ENCODE assay signal across 8 mouse cellular contexts in genomic region chr7:97756967-97757881, GRCm38 (mm10). TPM values are rescaled to one million over a fixed set of nuclear protein-coding genes. Genes with fewer than 3 reads are reported as not detected.
DNase-seq lines count a peak whose midpoint lies in the region; ATAC-seq and TF ChIP-seq lines count a peak whose summit lies in the region.

No protein-coding gene starts in this region.

- 0 out of 2 replicates have a peak overlapping the region, but pooled peaks have one; percentile 0 for H3K9ac ChIP-seq in ES-Bruce4 (ENCODE audit: low read depth, poor library complexity, severe bottlenecking)
- H3K9ac ChIP-seq in forebrain, embryonic 12.5 days: no peak overlapping the region

- no peak overlapping the region for H3K4me3 ChIP-seq in ES-Bruce4 (ENCODE audit: low read depth, low read length)
- H3K4me3 ChIP-seq in forebrain, embryonic 12.5 days (replicated peaks): no peak overlapping the region
- H3K4me3 ChIP-seq in gastrocnemius, adult 2 months: no peak overlapping the region

- TF ChIP-seq POLR2A in ES-Bruce4 (IDR thresholded peaks at IDR 0.05; ENCODE audit: insufficient read depth, low read length): no peak

- peak overlapping the region; percentile 36 for H3K4me2 ChIP-seq in forebrain, embryonic 12.5 days

- peaks cover 9% of the 10 kb centered on the region for H3K4me1 ChIP-seq in ES-Bruce4 (ENCODE audit: control insufficient read depth, insufficient read depth, low read length)
- H3K4me1 ChIP-seq in forebrain, embryonic 12.5 days: peaks cover 11% of the 10 kb centered on the region

- peak; percentile 67 for DNase-seq in adrenal gland, postnatal 14 days
- no peak for DNase-seq in adrenal gland, adult 8-10 months
- DNase-seq in mesoderm, embryonic 11.5 days (ENCODE audit: low read depth, low spot score): peak; percentile 55
- DNase-seq in lung, postnatal 4 days: no peak
- DNase-seq in gastrocnemius, adult 2 months: no peak

- intact Hi-C loops in gastrocnemius, adult 2 months (cut with DNase I): no loop called here

- peak; percentile 85 for ATAC-seq in forebrain, embryonic 12.5 days (ENCODE audit: low FRiP score)
- ATAC-seq in activated CD4-positive, CD25-positive, alpha-beta regulatory T cell, adult 4 months: no peak

- TF ChIP-seq CTCF in ES-Bruce4 (IDR thresholded peaks at IDR 0.05; ENCODE audit: low read depth, low read length): no peak
- TF ChIP-seq CTCF in gastrocnemius, adult 2 months (IDR thresholded peaks at IDR 0.05): no peak

- 0 out of 2 replicates have a peak, but pooled peaks have one; percentile 18 for TF ChIP-seq EP300 in ES-Bruce4 (IDR thresholded peaks at IDR 0.05; ENCODE audit: insufficient read depth, low read depth, low read length)

- H3K36me3 ChIP-seq in ES-Bruce4 (ENCODE audit: control insufficient read depth, insufficient read depth, low read length, poor library complexity, severe bottlenecking): no peaks in the 10 kb centered on the region
- no peaks in the 10 kb centered on the region for H3K36me3 ChIP-seq in forebrain, embryonic 12.5 days (replicated peaks)

- peak overlapping the region; percentile 85 for H3K27ac ChIP-seq in ES-Bruce4 (ENCODE audit: insufficient read depth, low read length)
- peak overlapping the region; percentile 62 for H3K27ac ChIP-seq in forebrain, embryonic 12.5 days
- no peak overlapping the region for H3K27ac ChIP-seq in gastrocnemius, adult 2 months

- no peaks in the 10 kb centered on the region for H3K9me3 ChIP-seq in ES-Bruce4 (replicated peaks; ENCODE audit: control insufficient read depth, insufficient read depth, low read length, poor library complexity, severe bottlenecking)
- no peaks in the 10 kb centered on the region for H3K9me3 ChIP-seq in forebrain, embryonic 12.5 days

- WGBS in forebrain, embryonic 12.5 days: 21% methylated on average over 18 of the region's 18 CpGs

- no peaks in the 10 kb centered on the region for H3K27me3 ChIP-seq in ES-Bruce4 (ENCODE audit: control insufficient read depth, insufficient read depth, low read length, poor library complexity, severe bottlenecking)
- no peaks in the 10 kb centered on the region for H3K27me3 ChIP-seq in forebrain, embryonic 12.5 days

RNA-seq across cellular contexts. Expression of gene Aqp11, which starts 19.1 kb away (rescaled TPM):
- total RNA-seq in adrenal gland, postnatal 14 days (2021): 4.9 and 8.7 TPM in 2 replicates
- total RNA-seq in adrenal gland, adult 8-10 months (2022): 1 to 10 TPM; 1.8 to 6.1 (median 3.3) TPM
- 4.6 TPM in 2 replicates for polyA plus RNA-seq in ES-Bruce4 (2011; ENCODE audit: insufficient read depth, insufficient read length, low read depth, missing spikeins)
- polyA plus RNA-seq in forebrain, embryonic 12.5 days (2016; fragmentation: Nextera tagmentation; extraction: Ambion mirVana): 3.9 and 5.6 TPM in 2 replicates
- under 1 TPM; 0.48 to 0.54 TPM for polyA plus RNA-seq in activated CD4-positive, CD25-positive, alpha-beta regulatory T cell, adult 4 months (2017; shearing (Covaris generic))
- under 1 TPM; 0.81 to 0.89 TPM for total RNA-seq in gastrocnemius, adult 2 months (2021)

RNA-seq across cellular contexts. Expression of gene Pak1, which starts 31.1 kb away (rescaled TPM):
- total RNA-seq in adrenal gland, postnatal 14 days (2021): 15.5 and 16.3 TPM in 2 replicates
- total RNA-seq in adrenal gland, adult 8-10 months (2022): 10 to 100 TPM; 15.8 to 35.1 (median 27.8) TPM
- polyA plus RNA-seq in ES-Bruce4 (2011; ENCODE audit: insufficient read depth, insufficient read length, low read depth, missing spikeins): 71.3 and 82.6 TPM in 2 replicates
- polyA plus RNA-seq in forebrain, embryonic 12.5 days (2016; fragmentation: Nextera tagmentation; extraction: Ambion mirVana): 91.2 and 96.3 TPM in 2 replicates
- polyA plus RNA-seq in activated CD4-positive, CD25-positive, alpha-beta regulatory T cell, adult 4 months (2017; shearing (Covaris generic)): 1 to 10 TPM; 2.5 to 3.3 TPM
- 10 to 100 TPM; 17.4 to 23.7 TPM for total RNA-seq in gastrocnemius, adult 2 months (2021)

Comparison
In these comparisons a context has a peak if more than half of its experiments do, and no peak if none do; other contexts are left out.
1. DNase-seq: peak in adrenal gland, postnatal 14 days (single experiment) and mesoderm, embryonic 11.5 days (single experiment); none in adrenal gland, adult 8-10 months (single experiment), lung, postnatal 4 days (0 of 2) and gastrocnemius, adult 2 months (single experiment).